Mouse (Mus musculus): ENCODE measurements around the gene Kalrn. TPM values are rescaled to one million over a fixed set of nuclear protein-coding genes. Genes with fewer than 3 reads are reported as not detected.

Gene Kalrn
- polyA plus RNA-seq, 2 experiments: 8.8 to 11.7 TPM

DNA sequence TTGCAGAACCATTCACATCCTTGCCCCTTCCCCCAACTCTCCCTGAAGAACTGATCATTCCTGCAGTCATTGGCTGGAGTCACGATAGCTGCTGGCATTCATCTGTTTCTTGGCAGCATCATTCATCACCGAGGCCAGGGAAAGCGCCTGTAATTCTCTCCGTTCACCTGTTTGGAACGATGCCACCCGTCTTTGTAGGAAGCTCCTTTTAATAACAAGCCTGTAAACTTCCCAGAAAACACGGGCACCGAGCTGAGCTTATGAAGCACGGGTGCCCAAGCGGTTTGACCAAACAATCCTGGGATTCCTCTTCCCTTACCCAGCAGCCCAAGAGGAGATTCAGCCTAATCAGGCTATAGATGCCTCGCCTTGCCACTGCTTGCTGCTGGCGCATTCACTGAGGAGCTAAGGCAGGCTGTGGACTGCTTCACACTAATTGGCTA is 243.9 kb downstream of the Kalrn start:
- H3K36me3 ChIP-seq (ENCODE audit: control insufficient read depth, insufficient read depth, low read length): peaks cover 7% of the 10 kb centered on the region; the same call in 1 of the 2 replicates
- H3K27me3 ChIP-seq (ENCODE audit: control insufficient read depth, insufficient read depth, low read length): no peaks in the 10 kb centered on the region
- 27% methylated on average over 12 of the region's 12 CpGs for WGBS
- no peaks in the 10 kb centered on the region for H3K9me3 ChIP-seq (ENCODE audit: control insufficient read depth, low read length)
- H3K27ac ChIP-seq (replicated peaks; ENCODE audit: low read depth, low read length): no peak overlapping the region
- no peak overlapping the region for H3K4me3 ChIP-seq (replicated peaks; ENCODE audit: low read length)
- DNase-seq (ENCODE audit: low spot score) (peak; percentile 58), ATAC-seq (ENCODE audit: low FRiP score, low read depth) (no peak)
- H3K9ac ChIP-seq (ENCODE audit: low read depth, low read length, severe bottlenecking): no peak overlapping the region
- H3K4me2 ChIP-seq (replicated peaks; ENCODE audit: low read depth, low read length, severe bottlenecking): no peak overlapping the region
- H3K4me1 ChIP-seq (ENCODE audit: control insufficient read depth, insufficient read depth, low read length): peaks cover 10% of the 10 kb centered on the region
- TF ChIP-seq POLR2A (IDR thresholded peaks at IDR 0.05; ENCODE audit: borderline replicate concordance, extremely low read depth, insufficient read depth, insufficient read length): no peak

DNA sequence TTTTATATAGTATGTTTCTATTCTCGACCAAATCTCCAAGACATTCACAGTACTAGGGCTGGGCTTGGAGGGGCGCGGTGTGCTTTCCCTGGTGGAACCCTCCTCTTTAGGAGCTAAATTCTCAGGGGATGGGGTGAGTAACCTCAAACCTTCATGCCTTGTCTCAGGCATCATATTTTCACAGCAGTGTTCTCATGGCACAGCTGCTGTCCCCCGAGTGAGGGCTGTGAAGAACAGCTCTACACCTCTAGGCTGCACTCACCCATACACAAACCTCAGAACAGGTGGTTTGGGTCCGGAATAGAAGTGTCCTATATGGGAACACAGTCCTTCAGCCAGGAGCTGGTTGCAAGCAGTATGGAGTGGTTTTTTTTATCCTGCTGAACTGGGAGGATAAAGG is 245.4 kb downstream of the Kalrn start:
- Histone ChIP-seq H3K4me3 (replicated peaks; ENCODE audit: low read length) (no peak overlapping the region), H3K9me3 (ENCODE audit: control insufficient read depth, low read length) (no peaks in the 10 kb centered on the region), H3K27ac (replicated peaks; ENCODE audit: low read depth, low read length) (no peak overlapping the region), H3K9ac (ENCODE audit: low read depth, low read length, severe bottlenecking) (no peak overlapping the region), H3K27me3 (ENCODE audit: control insufficient read depth, insufficient read depth, low read length) (no peaks in the 10 kb centered on the region), H3K36me3 (ENCODE audit: control insufficient read depth, insufficient read depth, low read length) (peaks cover 7% of the 10 kb centered on the region; the same call in 1 of the 2 replicates), H3K4me1 (ENCODE audit: control insufficient read depth, insufficient read depth, low read length) (0 out of 2 replicates have a peak, but pooled peaks cover 6% of the 10 kb centered on the region), H3K4me2 (replicated peaks; ENCODE audit: low read depth, low read length, severe bottlenecking) (no peak overlapping the region)
- DNase-seq (ENCODE audit: low spot score) (no peak), ATAC-seq (ENCODE audit: low FRiP score, low read depth) (no peak)
- 63% methylated on average over 5 of the region's 5 CpGs for WGBS
- no peak for TF ChIP-seq POLR2A (IDR thresholded peaks at IDR 0.05; ENCODE audit: borderline replicate concordance, extremely low read depth, insufficient read depth, insufficient read length)

DNA sequence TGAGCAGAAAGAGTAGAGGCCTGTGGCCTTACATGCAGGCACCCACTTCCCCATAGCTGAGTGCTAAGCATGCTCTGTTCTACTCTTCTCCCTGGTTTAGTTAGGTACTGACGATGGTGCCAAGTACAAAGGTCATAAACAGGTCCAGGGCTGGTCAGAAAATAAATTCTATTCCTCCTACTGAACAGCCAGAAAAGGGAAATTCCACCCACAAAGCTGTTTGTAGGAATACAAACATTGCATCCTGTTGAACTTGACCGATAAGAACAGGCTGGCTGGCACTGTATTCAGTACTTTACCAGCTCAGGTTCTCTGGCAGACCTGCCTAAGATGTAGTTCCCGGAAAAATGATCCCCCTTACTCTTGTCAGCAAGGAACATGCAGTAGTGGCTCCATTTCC is 247.5 kb downstream of the Kalrn start:
- ATAC-seq (ENCODE audit: low FRiP score, low read depth) (no peak), DNase-seq (ENCODE audit: low spot score) (no peak)
- WGBS: 80% methylated on average over 3 of the region's 3 CpGs

DNA sequence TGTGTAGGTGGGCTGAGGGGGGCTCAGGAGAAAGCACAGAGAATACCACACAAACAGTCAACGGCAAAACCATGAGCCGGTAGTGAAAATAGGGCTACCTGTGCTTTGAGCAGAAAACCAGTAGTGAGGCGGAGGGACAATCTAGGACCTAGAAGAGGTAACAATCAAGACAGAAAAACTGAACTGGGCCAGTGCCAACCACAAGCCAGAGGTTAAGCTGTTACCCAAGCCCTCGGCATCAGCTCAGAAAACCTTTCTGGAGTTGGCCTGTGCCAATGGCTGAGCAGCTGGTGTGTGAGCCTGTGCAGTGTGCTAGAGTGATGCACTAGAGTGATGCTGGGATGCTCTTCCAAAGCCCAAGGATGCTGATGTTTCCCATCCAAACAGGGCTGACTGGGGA is 248.2 kb downstream of the Kalrn start:
- Histone ChIP-seq H3K36me3 (ENCODE audit: control insufficient read depth, insufficient read depth, low read length) (no peaks in the 10 kb centered on the region), H3K4me2 (replicated peaks; ENCODE audit: low read depth, low read length, severe bottlenecking) (no peak overlapping the region), H3K9ac (ENCODE audit: low read depth, low read length, severe bottlenecking) (no peak overlapping the region), H3K4me1 (ENCODE audit: control insufficient read depth, insufficient read depth, low read length) (0 out of 2 replicates have a peak, but pooled peaks cover 6% of the 10 kb centered on the region), H3K27me3 (ENCODE audit: control insufficient read depth, insufficient read depth, low read length) (no peaks in the 10 kb centered on the region), H3K4me3 (replicated peaks; ENCODE audit: low read length) (no peak overlapping the region), H3K9me3 (ENCODE audit: control insufficient read depth, low read length) (no peaks in the 10 kb centered on the region), H3K27ac (replicated peaks; ENCODE audit: low read depth, low read length) (no peak overlapping the region)
- ATAC-seq (ENCODE audit: low FRiP score, low read depth) (no peak), DNase-seq (ENCODE audit: low spot score) (no peak)
- WGBS: 93% methylated on average over 4 of the region's 4 CpGs
- no peak for TF ChIP-seq POLR2A (IDR thresholded peaks at IDR 0.05; ENCODE audit: borderline replicate concordance, extremely low read depth, insufficient read depth, insufficient read length)

More for the DNA sequence above, 247.5 kb downstream of the Kalrn start:
- H3K36me3 ChIP-seq (ENCODE audit: control insufficient read depth, insufficient read depth, low read length): peaks cover 4% of the 10 kb centered on the region; the same call in 1 of the 2 replicates
- no peaks in the 10 kb centered on the region for H3K9me3 ChIP-seq (ENCODE audit: control insufficient read depth, low read length)
- no peak overlapping the region for H3K9ac ChIP-seq (ENCODE audit: low read depth, low read length, severe bottlenecking)
- no peak overlapping the region for H3K4me2 ChIP-seq (replicated peaks; ENCODE audit: low read depth, low read length, severe bottlenecking)
- no peaks in the 10 kb centered on the region for H3K27me3 ChIP-seq (ENCODE audit: control insufficient read depth, insufficient read depth, low read length)
- 0 out of 2 replicates have a peak, but pooled peaks cover 6% of the 10 kb centered on the region for H3K4me1 ChIP-seq (ENCODE audit: control insufficient read depth, insufficient read depth, low read length)
- no peak for TF ChIP-seq POLR2A (IDR thresholded peaks at IDR 0.05; ENCODE audit: borderline replicate concordance, extremely low read depth, insufficient read depth, insufficient read length)
- no peak overlapping the region for H3K4me3 ChIP-seq (replicated peaks; ENCODE audit: low read length)
- H3K27ac ChIP-seq (replicated peaks; ENCODE audit: low read depth, low read length): no peak overlapping the region

DNA sequence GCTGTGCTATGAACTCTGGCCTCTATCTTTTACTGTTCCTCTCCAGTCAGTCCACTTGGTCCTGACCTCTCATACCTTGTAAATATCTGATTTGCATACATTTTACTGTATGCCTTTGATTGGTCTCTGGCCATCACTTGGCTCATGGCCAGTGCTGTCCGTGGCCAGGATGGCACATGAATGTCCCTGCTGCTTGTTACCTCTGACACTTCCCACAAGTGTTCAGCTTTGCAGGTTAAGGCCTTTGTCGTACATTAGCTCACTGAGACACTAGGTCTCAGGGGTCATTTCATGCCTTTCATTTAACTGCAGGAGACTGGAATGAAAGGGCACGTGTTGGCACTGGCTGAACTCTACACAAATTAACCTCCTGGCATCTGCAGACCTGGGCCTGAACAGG is 248.6 kb downstream of the Kalrn start:
- no peak for TF ChIP-seq POLR2A (IDR thresholded peaks at IDR 0.05; ENCODE audit: borderline replicate concordance, extremely low read depth, insufficient read depth, insufficient read length)
- 70% methylated on average over 3 of the region's 3 CpGs for WGBS

More for the DNA sequence above, 248.6 kb downstream of the Kalrn start:
- DNase-seq (ENCODE audit: low spot score): no peak
- no peak for ATAC-seq (ENCODE audit: low FRiP score, low read depth)
- H3K9ac ChIP-seq (ENCODE audit: low read depth, low read length, severe bottlenecking): no peak overlapping the region
- no peaks in the 10 kb centered on the region for H3K36me3 ChIP-seq (ENCODE audit: control insufficient read depth, insufficient read depth, low read length)
- H3K4me1 ChIP-seq (ENCODE audit: control insufficient read depth, insufficient read depth, low read length): 0 out of 2 replicates have a peak, but pooled peaks cover 5% of the 10 kb centered on the region
- no peak overlapping the region for H3K27ac ChIP-seq (replicated peaks; ENCODE audit: low read depth, low read length)
- H3K4me2 ChIP-seq (replicated peaks; ENCODE audit: low read depth, low read length, severe bottlenecking): no peak overlapping the region
- H3K27me3 ChIP-seq (ENCODE audit: control insufficient read depth, insufficient read depth, low read length): no peaks in the 10 kb centered on the region
- H3K9me3 ChIP-seq (ENCODE audit: control insufficient read depth, low read length): no peaks in the 10 kb centered on the region
- H3K4me3 ChIP-seq (replicated peaks; ENCODE audit: low read length): no peak overlapping the region

Measured in limb, embryonic 14.5 days (tissue).